Mouse (Mus musculus): Measurements from ENCODE around the gene Hoxc5. TPM values are rescaled to one million over a fixed set of nuclear protein-coding genes. Genes with fewer than 3 reads are reported as not detected.
A peak's percentile ranks its signal among the peaks of the same experiment; 100 is the strongest.

Gene Hoxc5
- polyA plus RNA-seq, 1 experiment, result 0.53 TPM

DNA sequence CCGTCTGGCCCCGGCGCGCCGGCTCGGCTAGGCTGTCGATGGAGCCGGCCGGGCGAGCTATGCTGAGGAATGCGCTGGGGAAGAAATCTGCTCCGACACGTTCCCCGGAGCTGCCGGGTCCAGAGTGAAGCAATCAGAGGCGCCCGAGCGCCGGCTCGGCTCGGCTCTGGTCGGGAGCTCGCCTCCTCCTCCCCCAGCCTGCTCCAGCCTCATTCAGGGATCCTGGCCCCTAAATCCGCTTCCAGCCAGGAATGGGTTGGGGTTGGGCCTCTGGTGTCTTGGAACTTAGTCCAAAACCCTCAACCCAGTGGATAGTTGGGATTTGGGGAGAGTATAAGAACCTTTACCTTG is 45.3 kb upstream of the Hoxc5 start:
- Histone ChIP-seq H3K27me3 (ENCODE audit: control insufficient read depth, insufficient read depth, low read length) (peaks cover 10% of the 10 kb centered on the region), H3K4me1 (ENCODE audit: control insufficient read depth, insufficient read depth, low read length) (peaks cover 9% of the 10 kb centered on the region), H3K27ac (ENCODE audit: control insufficient read depth, insufficient read depth, low read depth, low read length) (no peak overlapping the region), H3K36me3 (ENCODE audit: control insufficient read depth, insufficient read depth, low read length) (no peaks in the 10 kb centered on the region), H3K4me3 (ENCODE audit: control insufficient read depth, low read depth, low read length) (no peak overlapping the region)
- no peak for TF ChIP-seq POLR2A (IDR thresholded peaks at IDR 0.05; ENCODE audit: control insufficient read depth, low read depth, low read length)
- no peak for TF ChIP-seq CTCF (IDR thresholded peaks at IDR 0.05; ENCODE audit: control insufficient read depth, insufficient read depth, insufficient replicate concordance, low read depth, low read length)

DNA sequence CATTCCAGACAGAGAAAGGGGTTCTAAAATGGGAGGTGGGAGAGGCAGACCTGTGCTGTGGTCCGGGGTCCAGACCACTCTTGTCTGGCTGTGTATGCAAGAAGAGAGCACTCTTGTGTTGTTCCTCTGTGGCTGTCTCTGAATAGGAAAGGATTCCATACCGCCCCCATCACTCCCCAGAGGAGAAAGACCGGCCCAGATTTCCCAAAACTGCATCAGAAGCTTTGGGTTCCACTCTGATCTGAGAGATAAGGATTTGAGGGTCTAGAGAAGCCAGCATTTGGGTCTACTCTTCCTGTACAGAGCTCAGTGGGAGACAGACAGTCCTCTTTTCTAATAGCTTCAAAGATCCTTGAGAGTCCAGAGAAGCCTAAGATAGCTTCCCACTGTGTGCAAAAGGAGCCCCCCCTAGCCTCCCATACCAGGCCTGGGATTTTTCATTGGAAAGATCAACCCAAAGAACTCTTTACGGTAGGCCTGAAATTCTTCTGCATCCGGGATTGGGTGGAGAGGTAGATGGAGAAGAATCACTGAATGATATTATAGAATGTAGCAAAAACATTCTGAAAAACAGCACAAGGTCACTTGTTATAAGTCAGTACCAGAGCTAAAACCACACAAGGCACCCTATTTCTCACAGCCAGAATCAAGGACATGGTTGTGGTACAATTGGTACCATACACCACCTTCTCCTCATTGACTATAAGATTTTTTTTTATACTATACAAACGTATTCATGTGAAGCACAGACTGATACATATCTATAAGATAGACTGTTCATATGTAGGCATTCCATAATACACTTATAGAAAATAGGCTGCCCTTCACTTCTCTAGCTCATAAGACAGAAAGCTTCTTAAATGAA is 44.4 kb upstream of the Hoxc5 start:
- no peaks in the 10 kb centered on the region for H3K36me3 ChIP-seq (ENCODE audit: control insufficient read depth, insufficient read depth, low read length)
- peaks cover 10% of the 10 kb centered on the region for H3K27me3 ChIP-seq (ENCODE audit: control insufficient read depth, insufficient read depth, low read length)
- TF ChIP-seq CTCF (IDR thresholded peaks at IDR 0.05; ENCODE audit: control insufficient read depth, insufficient read depth, insufficient replicate concordance, low read depth, low read length) (no peak), POLR2A (IDR thresholded peaks at IDR 0.05; ENCODE audit: control insufficient read depth, low read depth, low read length) (no peak)
- no peak overlapping the region for H3K27ac ChIP-seq (ENCODE audit: control insufficient read depth, insufficient read depth, low read depth, low read length)
- H3K4me3 ChIP-seq (ENCODE audit: control insufficient read depth, low read depth, low read length), result no peak overlapping the region
- peaks cover 11% of the 10 kb centered on the region for H3K4me1 ChIP-seq (ENCODE audit: control insufficient read depth, insufficient read depth, low read length)

DNA sequence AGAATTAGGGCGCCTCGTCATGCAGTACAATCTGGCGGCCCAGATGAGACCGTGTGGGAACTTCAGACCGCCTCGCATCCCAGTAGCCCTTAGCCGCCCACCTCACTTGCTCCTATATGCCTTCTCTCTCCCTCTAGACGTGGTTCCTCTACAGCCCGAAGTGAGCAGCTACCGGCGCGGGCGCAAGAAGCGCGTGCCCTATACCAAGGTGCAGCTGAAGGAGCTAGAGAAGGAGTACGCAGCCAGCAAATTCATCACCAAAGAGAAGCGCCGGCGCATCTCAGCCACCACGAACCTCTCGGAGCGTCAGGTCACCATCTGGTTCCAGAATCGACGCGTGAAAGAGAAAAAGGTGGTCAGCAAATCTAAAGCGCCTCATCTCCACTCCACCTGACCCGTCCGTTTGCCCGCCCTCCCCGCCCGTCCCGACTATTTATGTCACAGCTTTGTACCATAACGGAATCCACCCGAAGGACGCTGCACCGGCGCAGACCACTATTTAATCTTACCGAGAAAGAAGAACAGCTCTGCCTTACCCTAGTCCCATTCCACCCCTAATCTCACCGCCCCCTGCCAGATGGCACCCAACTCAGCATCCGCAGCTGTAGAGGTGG is 40.1 kb upstream of the Hoxc5 start:
- no peaks in the 10 kb centered on the region for H3K36me3 ChIP-seq (ENCODE audit: control insufficient read depth, insufficient read depth, low read length)
- no peak for TF ChIP-seq CTCF (IDR thresholded peaks at IDR 0.05; ENCODE audit: control insufficient read depth, insufficient read depth, insufficient replicate concordance, low read depth, low read length)
- no peak for TF ChIP-seq POLR2A (IDR thresholded peaks at IDR 0.05; ENCODE audit: control insufficient read depth, low read depth, low read length)
- H3K27me3 ChIP-seq (ENCODE audit: control insufficient read depth, insufficient read depth, low read length), result peaks cover 3% of the 10 kb centered on the region
- no peak overlapping the region for H3K4me3 ChIP-seq (ENCODE audit: control insufficient read depth, low read depth, low read length)
- no peak overlapping the region for H3K27ac ChIP-seq (ENCODE audit: control insufficient read depth, insufficient read depth, low read depth, low read length)
- peaks cover 4% of the 10 kb centered on the region for H3K4me1 ChIP-seq (ENCODE audit: control insufficient read depth, insufficient read depth, low read length)

DNA sequence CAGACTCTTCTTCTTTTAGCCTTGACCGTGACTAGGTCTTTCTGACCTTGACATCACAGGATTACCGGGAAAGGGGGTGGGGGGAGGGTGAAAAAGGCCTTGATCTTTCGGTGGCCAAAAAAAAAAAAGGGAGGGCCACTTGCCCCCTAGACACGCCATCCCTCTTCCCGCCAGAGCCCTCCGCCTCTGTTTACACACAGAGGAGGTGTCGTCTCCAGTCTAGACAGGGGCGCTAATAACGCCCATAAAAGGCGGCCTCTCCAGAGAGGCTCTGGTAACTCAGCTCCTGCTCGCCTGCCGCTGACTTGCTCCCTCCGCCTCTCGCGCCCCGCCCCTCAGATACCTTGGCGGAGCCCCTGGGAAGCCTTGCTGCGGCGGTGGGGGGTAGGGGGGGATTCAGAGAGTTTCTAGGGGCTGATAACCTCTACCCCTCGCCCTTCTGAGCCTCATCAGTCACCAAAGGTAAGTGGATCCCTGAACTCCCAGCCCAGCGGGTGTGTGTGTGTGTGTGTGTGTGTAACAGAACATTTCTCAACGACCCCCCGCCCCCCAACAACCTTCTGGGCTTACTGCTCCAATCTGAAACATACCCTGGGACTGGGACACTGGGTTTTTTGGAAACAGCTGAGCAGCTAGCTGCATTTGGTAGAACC is 35.4 kb upstream of the Hoxc5 start:
- H3K27me3 ChIP-seq (ENCODE audit: control insufficient read depth, insufficient read depth, low read length), result peaks cover 10% of the 10 kb centered on the region
- no peak for TF ChIP-seq POLR2A (IDR thresholded peaks at IDR 0.05; ENCODE audit: control insufficient read depth, low read depth, low read length)
- TF ChIP-seq CTCF (IDR thresholded peaks at IDR 0.05; ENCODE audit: control insufficient read depth, insufficient read depth, insufficient replicate concordance, low read depth, low read length), result no peak
- H3K4me1 ChIP-seq (ENCODE audit: control insufficient read depth, insufficient read depth, low read length), result peaks cover 4% of the 10 kb centered on the region
- no peaks in the 10 kb centered on the region for H3K36me3 ChIP-seq (ENCODE audit: control insufficient read depth, insufficient read depth, low read length)
- no peak overlapping the region for H3K4me3 ChIP-seq (ENCODE audit: control insufficient read depth, low read depth, low read length)
- no peak overlapping the region for H3K27ac ChIP-seq (ENCODE audit: control insufficient read depth, insufficient read depth, low read depth, low read length)

DNA sequence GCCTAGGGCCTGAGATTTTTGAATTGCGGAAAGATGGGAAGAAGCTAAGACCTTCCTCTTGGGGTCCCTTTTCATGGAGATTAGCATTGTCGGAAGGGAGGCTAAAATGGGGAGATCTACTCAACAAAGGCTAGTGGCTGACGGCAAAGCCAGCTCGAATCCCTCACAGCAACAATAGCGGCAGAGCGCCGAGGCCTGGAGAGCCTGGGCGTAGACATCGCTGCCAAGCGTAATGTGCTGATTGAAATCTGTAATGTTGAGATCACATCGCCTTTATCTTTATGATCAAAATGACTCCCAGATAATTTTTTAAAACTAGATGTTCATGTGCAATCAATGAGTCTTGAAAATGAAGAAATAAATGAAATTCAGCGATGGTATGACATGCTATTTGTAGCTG is 32.8 kb upstream of the Hoxc5 start:
- peaks cover 8% of the 10 kb centered on the region for H3K4me1 ChIP-seq (ENCODE audit: control insufficient read depth, insufficient read depth, low read length)
- TF ChIP-seq CTCF (IDR thresholded peaks at IDR 0.05; ENCODE audit: control insufficient read depth, insufficient read depth, insufficient replicate concordance, low read depth, low read length), result no peak
- no peak for TF ChIP-seq POLR2A (IDR thresholded peaks at IDR 0.05; ENCODE audit: control insufficient read depth, low read depth, low read length)
- peaks cover 12% of the 10 kb centered on the region for H3K27me3 ChIP-seq (ENCODE audit: control insufficient read depth, insufficient read depth, low read length)
- no peak overlapping the region for H3K27ac ChIP-seq (ENCODE audit: control insufficient read depth, insufficient read depth, low read depth, low read length)
- H3K4me3 ChIP-seq (ENCODE audit: control insufficient read depth, low read depth, low read length), result no peak overlapping the region
- H3K36me3 ChIP-seq (ENCODE audit: control insufficient read depth, insufficient read depth, low read length), result no peaks in the 10 kb centered on the region

DNA sequence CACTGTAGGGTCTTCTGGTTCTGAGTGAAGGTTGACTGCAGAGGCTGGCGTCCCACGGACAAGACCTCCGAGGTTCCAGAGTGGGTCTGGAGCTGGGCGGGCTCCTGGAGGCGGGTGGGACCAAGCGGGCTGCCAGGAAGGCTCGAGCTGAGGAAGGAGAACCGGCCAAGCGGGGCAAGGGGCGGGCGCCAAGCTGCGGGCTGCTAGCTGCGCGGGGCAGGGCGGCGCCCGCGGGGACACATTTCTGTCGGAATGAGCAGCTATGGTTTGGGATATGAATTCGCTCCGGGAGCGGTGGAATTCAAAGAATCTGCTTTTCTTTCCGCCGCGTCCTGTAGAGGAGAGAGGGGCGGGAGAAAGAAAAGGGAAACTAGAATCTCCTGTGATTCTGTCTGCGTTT is 32.3 kb upstream of the Hoxc5 start:
- Histone ChIP-seq H3K4me1 (ENCODE audit: control insufficient read depth, insufficient read depth, low read length) (peaks cover 8% of the 10 kb centered on the region), H3K27me3 (ENCODE audit: control insufficient read depth, insufficient read depth, low read length) (peaks cover 12% of the 10 kb centered on the region), H3K36me3 (ENCODE audit: control insufficient read depth, insufficient read depth, low read length) (no peaks in the 10 kb centered on the region), H3K4me3 (ENCODE audit: control insufficient read depth, low read depth, low read length) (no peak overlapping the region), H3K27ac (ENCODE audit: control insufficient read depth, insufficient read depth, low read depth, low read length) (no peak overlapping the region)
- TF ChIP-seq CTCF (IDR thresholded peaks at IDR 0.05; ENCODE audit: control insufficient read depth, insufficient read depth, insufficient replicate concordance, low read depth, low read length) (no peak), POLR2A (IDR thresholded peaks at IDR 0.05; ENCODE audit: control insufficient read depth, low read depth, low read length) (no peak)

DNA sequence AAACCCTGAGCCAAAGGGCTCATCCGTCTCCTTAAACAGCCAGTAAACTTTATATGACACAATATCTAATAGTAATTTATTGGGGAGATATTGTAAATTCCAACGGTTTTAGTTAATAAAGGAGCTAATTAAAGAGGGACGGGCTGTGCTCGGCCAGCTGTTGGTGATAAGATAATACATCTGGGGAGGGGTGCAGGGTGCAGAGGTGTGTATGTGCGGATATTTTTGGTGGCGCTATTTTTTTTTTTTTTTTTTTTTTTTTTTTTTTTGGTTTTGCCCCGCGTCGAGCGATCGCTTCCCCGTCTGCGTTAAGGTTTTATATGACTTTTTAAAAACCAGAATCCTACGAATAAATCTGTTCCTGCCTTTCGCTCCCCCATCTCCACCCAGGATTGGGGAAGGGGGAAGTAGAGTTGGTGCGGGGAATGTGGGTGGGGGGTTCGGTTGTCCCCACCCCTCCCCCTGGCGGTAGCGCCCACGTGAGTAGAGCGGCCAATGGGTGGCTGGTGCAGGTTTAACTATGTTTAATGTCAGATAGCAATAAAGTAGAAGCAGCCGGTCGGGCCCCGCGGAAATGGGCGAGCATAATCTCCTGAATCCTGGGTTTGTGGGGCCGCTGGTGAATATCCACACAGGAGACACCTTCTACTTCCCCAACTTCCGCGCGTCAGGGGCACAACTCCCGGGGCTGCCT is 30.8 kb upstream of the Hoxc5 start, which contains the start of gene Hoxc12:
Gene Hoxc12, plus strand, starts transcription at position 479 of the 694 bp plus-strand sequence.
- Histone ChIP-seq H3K27ac (ENCODE audit: control insufficient read depth, insufficient read depth, low read depth, low read length) (no peak within 1 kb of the TSS), H3K4me3 (ENCODE audit: control insufficient read depth, low read depth, low read length) (peak within 1 kb of the TSS; percentile 21), H3K4me1 (ENCODE audit: control insufficient read depth, insufficient read depth, low read length) (peaks cover 8% of the 10 kb centered on the region), H3K27me3 (ENCODE audit: control insufficient read depth, insufficient read depth, low read length) (peaks cover 12% of the 10 kb centered on the region), H3K36me3 (ENCODE audit: control insufficient read depth, insufficient read depth, low read length) (no peaks in the 10 kb centered on the region)
- TF ChIP-seq POLR2A (IDR thresholded peaks at IDR 0.05; ENCODE audit: control insufficient read depth, low read depth, low read length) (no peak), CTCF (IDR thresholded peaks at IDR 0.05; ENCODE audit: control insufficient read depth, insufficient read depth, insufficient replicate concordance, low read depth, low read length) (no peak)

Data from testis, adult 2 months (tissue).